Mouse (Mus musculus): ENCODE data around the gene Rln3. TPM values are rescaled to one million over a fixed set of nuclear protein-coding genes. Genes with fewer than 3 reads are reported as not detected.
A peak's percentile ranks its signal among the peaks of the same experiment; 100 is the strongest.

Gene Rln3
- total RNA-seq, 2 experiments from 2014 or later = not detected

- DNase-seq = no peak
Measured at GRCm38 (mm10) chr8:84065037-84065436, 20.2 kb upstream of the Rln3 start, which contains the start of gene Gm10643. Gene Gm10643 (minus strand): TSS chr8:84065137.

GRCm38 (mm10) chr8:84063861-84064610 lies 19.2 kb upstream of the Rln3 start:
- no peak for DNase-seq

- DNase-seq = no peak
Measured at GRCm38 (mm10) chr8:84060245-84060644, 15.4 kb upstream of the Rln3 start.

GRCm38 (mm10) chr8:84059226-84059625 lies 14.4 kb upstream of the Rln3 start:
- no peak for DNase-seq

- DNase-seq = no peak
Measured at GRCm38 (mm10) chr8:84057827-84058226, 13.0 kb upstream of the Rln3 start.

- no peak for DNase-seq
Measured at GRCm38 (mm10) chr8:84053229-84053628, 8.4 kb upstream of the Rln3 start.

- peak; percentile 45 for DNase-seq
Measured at GRCm38 (mm10) chr8:84052746-84053145, 7.9 kb upstream of the Rln3 start.

DNA sequence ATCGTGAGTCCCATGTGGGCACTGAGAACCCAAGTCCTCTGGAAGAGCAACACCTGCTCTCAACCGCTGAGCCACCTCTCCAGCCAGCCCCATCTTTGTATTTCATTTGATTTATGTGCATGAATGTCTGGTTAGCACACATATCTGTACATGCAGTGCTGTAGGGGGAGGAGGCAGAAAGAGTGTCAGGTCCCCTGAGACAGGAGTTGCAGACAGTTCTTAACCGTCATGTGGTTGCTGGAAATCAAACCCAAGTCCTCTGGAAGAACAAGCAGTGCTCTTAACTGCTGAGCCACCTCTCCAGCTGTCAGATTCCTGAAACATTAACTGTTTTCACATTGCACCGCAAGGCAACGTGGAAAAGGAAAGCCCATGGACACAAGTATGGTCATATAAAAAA lies 3.4 kb upstream of the Rln3 start:
- DNase-seq = no peak

GRCm38 (mm10) chr8:84046505-84046904 lies 1.7 kb upstream of the Rln3 start:
- no peak for DNase-seq

- DNase-seq = no peak
Measured at GRCm38 (mm10) chr8:84044103-84044502, 697 bp downstream of the Rln3 start.

GRCm38 (mm10) chr8:84042948-84043342 lies 1.9 kb downstream of the Rln3 start:
- DNase-seq = no peak

- peak; percentile 84 for DNase-seq
Measured at GRCm38 (mm10) chr8:84042066-84042947, 2.5 kb downstream of the Rln3 start, which contains the start of gene Il27ra. Gene Il27ra (minus strand): TSS chr8:84042589.

DNA sequence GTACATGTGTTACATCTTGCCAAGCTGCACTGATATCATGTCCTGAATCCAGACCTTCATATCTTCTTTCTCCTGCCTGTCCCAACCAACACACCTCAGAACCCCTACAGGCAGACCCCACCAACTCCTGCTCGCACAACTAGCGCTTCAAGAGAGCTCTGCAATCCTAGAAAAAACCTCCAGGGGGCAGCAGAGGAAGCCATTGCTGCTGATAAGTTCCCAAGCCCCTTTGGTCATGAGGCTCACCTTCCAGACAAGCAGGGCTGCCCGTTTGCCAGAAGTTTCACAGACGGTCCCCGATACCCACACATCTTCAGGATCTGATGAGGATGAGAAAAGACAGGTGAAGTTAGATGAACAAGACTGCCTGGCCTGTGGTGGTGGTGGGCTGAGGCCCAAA lies 5.8 kb downstream of the Rln3 start:
- DNase-seq = peak; percentile 87

DNA sequence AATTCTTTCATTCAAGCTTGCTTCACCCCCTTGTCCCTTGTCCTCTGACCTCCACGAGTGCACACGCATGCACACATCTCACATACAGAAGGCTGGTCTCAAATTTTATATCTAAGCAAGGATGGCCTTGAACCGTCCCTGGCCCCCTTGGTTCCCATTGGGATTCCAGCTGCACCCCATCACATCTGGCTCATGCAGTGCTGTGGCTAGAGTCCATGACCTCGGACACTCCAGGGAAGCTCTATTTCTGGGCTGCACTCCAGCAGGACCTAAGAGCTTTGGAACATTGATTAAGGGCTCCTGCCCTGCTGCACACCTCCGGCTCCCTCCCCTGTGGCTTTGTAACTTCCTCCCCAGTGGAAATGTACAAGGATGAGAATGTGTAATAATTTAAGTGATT lies 6.8 kb downstream of the Rln3 start:
- DNase-seq = peak; percentile 57

GRCm38 (mm10) chr8:84032777-84033176 lies 12.0 kb downstream of the Rln3 start:
- DNase-seq = no peak

- no peak for DNase-seq
Measured at GRCm38 (mm10) chr8:84029272-84029671, 15.5 kb downstream of the Rln3 start.

DNA sequence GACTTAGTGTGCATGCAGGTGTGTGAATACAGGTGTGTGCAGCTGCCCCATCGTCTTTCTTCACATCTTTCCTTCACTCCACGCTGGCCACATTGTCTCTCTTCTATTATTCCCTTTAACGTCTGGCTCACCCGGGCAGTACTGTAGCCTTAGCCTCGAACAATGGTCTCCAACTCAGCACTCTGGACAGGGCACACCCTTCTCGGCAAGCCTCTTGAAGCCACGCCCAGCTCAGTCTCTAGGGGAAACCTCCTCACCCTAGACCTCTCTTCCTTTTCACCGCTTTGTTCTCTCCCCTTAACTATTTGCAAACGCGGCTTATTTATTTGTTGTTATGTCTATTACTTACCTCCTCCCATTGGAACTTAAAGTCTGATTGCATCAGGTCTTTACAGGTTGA lies 17.4 kb downstream of the Rln3 start:
- DNase-seq = no peak

DNA sequence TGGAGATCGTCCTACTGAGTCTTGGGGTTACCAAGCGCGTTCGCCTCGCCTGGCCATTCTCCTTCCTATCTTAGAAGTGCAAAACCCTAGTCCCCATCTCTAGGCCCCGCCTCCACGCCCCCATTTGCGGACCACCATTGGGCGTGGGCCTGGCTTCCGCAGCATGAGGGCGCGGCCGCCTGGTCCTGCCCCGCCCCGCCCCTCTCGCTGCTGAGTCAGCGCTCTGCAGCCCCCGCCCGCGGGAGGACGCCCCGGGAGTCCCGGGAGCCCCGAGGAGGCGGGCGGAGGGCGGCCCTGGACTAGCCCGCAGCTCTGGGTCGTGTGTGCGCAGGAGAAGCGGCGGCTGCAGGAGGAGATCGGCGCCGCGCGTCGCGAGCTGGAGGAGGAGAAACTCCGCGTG lies 18.9 kb downstream of the Rln3 start:
- DNase-seq = peak; percentile 62

GRCm38 (mm10) chr8:84024171-84024570 lies 20.6 kb downstream of the Rln3 start:
- DNase-seq = peak; percentile 71

GRCm38 (mm10) chr8:84023631-84024030 lies 21.2 kb downstream of the Rln3 start:
- no peak for DNase-seq

- DNase-seq = peak; percentile 86
Measured at GRCm38 (mm10) chr8:84023085-84023484, 21.7 kb downstream of the Rln3 start.

GRCm38 (mm10) chr8:84021569-84021968 lies 23.2 kb downstream of the Rln3 start:
- no peak for DNase-seq

GRCm38 (mm10) chr8:84021096-84021495 lies 23.7 kb downstream of the Rln3 start, which contains the start of gene Palm3:
Gene Palm3 (plus strand): TSS chr8:84021471.
- no peak for DNase-seq
